Mouse (Mus musculus): ENCODE results near the gene Arrdc4. TPM values are rescaled to one million over a fixed set of nuclear protein-coding genes. Genes with fewer than 3 reads are reported as not detected.

The Arrdc4 gene
- total RNA-seq, 2 experiments from 2014 or later: 5.4 to 7.9 TPM

DNA sequence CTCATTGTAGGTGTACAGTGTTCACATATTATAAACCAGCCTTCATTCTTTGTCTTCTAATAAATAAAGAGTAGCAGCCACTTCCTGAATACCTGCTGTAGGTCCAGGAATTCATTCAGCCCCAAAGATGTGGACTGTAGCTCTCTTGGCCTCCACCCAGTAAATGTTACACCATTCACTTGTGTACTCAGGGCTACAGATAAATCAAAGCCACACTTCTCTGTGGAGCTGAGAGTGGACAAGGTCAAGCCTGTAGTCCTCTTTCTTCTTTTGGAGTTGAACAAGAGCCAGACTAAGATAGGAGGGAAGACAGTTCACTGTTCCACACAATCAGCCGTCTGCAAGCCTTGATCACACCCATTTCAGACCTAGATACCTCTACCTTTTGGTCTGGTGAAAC is 36.1 kb downstream of the Arrdc4 start:
- no peak for ATAC-seq (replicated peaks; ENCODE audit: poor library complexity, severe bottlenecking)

DNA sequence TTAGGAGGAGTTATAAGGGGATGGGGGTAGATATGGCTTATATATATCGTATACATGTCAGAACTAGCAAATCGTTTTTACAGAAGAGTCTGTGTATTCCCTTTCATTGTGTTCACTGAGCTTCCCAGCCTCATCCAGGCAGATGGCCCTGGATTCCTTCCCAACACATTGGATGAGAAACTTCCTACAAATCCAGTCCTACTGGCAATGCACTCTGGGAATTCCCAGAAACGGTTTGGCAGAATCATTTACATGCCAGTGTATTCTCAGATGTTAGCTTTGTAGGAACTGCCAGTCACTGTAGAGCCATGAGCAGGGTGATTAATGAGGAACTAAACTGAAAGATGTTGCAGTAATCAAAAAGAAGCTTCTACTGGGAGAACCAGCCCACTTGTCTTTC is 36.6 kb downstream of the Arrdc4 start:
- ATAC-seq (replicated peaks; ENCODE audit: poor library complexity, severe bottlenecking): no peak

DNA sequence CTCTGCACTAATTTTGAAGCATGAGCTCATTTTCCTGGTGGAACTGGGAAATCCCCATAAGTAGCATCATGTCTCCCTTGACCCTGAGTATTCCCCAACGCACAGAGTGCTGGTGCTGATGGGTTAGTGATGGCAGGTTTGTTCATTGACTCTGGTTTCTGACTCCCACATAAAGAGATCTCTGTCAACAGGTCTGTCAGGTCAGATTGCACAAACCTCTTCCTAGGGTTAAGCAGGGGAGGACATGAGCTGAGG is 39.8 kb downstream of the Arrdc4 start:
- ATAC-seq (replicated peaks; ENCODE audit: poor library complexity, severe bottlenecking): no peak

DNA sequence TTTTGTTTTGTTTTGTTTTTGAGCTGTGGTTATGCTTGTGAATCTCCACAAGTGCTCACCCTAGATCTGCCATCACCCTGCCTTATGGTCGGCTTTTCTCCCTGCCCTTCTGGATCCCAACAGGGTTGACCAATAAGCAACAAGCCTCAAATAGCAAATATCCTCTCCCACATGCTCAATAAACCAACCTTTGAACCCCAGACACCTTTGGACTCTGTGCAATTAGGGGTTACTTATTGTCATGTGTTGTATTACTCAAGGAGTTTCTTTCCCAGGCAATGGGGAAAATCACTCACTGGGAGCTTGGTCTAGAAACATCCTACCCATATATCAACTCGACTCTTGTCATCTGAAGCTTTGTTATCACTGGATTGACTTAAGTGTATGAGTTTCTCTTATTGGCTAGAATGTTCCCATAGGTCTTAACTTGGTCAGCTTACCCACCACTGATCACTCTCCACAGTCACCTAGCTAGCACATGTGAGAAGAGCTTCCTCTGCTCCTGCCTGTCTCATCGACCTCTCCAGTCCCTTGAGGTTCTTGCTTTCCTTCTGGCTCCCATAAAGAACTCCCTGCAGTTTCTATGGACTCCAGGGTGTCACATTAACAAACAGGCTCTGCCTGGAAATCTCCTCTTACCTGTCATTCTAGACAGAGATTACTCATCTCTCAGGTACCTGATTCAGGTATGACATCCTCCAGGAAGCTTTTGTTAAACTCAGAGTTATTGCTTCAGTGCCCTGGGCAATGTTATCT is 40.3 kb downstream of the Arrdc4 start:
- no peak for ATAC-seq (replicated peaks; ENCODE audit: poor library complexity, severe bottlenecking)

DNA sequence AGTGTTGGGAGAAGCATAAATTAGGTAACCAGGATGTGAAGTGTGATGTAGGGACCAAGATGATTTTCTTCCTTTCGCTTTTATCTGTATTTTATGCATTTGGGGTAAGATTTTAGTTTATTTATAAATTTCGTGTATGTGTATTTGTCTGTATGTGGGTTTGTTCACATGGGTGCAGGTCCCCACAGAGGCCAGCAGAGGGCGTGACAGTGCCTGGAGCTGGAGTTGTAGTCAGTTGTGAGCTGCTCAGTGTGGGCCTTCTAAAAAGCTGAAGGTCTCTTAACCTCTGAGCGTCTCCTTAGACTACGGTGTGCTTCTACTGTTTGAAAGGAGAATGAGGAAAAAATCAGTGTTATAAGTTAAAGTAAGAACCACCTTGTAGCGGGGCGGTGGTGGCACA is 43.9 kb downstream of the Arrdc4 start:
- ATAC-seq (replicated peaks; ENCODE audit: poor library complexity, severe bottlenecking): no peak; the same call in 1 of the 2 replicates

DNA sequence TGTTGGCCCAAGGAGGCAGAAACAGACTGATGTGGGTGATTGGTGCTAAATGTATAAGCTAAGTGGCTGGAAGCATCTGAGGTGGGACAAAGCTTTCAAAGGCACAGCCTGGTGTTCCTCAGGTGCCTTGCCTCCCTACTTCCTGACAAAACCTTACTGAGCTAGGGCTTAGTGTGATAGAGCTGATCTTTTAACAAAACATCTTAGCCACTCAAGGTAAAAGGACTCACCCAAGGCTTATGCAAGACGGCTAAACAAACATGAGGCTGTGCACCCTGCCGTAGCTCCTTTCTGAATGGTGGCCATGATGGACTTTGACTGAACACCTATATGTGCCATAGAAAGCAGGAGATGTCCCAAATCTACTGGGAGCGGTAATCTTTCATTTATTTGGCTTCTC is 51.7 kb downstream of the Arrdc4 start:
- ATAC-seq (replicated peaks; ENCODE audit: poor library complexity, severe bottlenecking): no peak

DNA sequence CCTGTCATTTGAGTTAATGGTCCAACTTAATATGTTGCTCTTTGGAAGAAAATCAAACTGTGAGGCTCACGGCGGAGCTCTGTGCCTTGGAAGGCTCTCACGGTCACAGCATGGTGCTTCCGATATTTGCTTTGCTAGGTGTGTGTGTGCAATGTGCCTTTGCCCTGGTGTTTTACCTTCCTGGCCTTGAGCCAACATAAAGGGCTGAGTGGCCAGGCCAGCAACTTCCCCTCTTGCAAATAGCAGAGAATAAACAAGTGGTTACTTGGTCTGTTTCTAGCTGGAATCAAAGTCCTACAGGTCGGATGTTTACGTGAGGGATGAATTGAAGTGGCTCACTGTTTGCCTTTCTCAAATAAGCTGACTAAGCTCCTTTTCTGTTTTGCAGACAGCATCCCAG is 52.1 kb downstream of the Arrdc4 start:
- ATAC-seq (replicated peaks; ENCODE audit: poor library complexity, severe bottlenecking): no peak

DNA sequence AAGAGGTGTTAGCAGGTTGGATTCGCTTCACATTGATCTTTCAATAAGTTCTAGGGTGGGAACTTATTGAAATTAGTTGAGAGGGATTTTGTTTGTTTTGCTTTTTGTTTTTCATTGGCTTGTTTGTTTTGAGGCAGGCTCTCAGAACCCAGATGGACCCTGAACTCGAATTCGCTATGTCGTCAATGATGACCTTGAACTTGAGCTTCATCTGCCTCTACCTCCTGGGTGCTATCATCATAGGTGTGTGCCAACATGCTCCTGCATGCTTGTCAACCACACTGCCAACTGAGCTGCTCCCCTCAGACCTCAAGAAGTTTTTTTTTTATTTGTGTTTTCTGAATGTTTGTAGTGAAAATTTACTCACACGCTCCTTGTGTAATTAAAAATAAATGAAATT is 52.6 kb downstream of the Arrdc4 start:
- no peak for ATAC-seq (replicated peaks; ENCODE audit: poor library complexity, severe bottlenecking)

DNA sequence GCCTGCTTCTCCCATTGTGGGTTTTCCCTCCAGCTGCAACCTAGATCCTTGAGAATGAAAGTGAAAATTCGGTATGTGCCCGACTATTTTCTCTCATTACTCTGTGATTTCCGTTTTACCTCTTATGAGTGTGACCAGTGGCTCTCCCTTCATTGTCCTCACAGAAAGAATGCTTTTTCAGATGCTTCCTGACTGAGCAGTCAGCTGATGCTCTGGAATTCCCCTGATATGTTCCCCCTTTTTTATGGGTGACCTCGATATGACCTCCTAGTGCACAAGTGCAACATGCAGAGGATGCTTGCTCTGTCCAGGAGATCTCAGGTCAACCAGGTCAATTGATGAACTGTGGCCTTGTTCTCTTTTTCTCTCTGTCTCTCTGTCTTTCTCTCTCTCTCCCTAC is 56.3 kb downstream of the Arrdc4 start:
- 0 out of 2 replicates have a peak, but pooled peaks have one; percentile 20 for ATAC-seq (replicated peaks; ENCODE audit: poor library complexity, severe bottlenecking)

DNA sequence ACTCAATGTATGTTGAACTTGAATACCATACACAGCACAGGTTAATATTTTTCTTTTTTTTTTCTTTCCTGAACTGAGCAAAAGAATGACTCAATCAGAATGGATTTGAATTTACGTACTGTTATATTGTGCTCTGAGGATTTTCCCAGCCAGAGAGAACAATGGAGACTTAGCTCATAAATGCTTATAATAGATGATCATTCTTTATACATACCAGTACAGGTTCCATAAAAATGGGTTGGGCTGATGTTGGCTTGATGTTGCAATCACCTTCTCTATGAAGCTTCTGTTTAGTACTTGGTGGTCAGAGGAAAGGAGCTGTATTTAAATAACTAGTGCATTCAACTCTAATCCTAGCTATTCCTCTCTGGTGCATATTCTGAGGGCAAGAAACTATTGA is 57.6 kb downstream of the Arrdc4 start:
- peak; percentile 40; the same call in 1 of the 2 replicates for ATAC-seq (replicated peaks; ENCODE audit: poor library complexity, severe bottlenecking)

DNA sequence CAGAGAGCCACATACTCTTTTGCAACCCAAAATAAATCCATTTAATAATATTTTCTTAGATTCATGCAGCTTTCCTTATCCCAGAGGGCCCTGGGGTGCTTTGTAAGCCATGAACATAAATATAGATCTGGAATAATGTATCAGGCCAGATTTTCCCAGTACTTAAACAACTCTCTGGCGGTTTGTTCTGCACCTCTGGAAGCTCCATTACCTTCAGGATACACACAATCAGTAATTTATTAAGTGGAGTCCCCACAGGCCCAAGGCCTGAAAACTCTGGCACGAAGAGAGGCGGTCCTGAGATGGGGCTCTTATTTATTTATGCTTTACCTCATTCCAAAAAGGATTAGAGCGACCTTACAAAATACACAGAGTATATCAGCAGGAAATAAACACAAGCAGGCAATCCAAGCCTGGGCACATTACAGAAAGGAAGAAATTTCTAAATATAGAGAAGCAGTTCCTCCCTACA is 61.9 kb downstream of the Arrdc4 start:
- no peak for ATAC-seq (replicated peaks; ENCODE audit: poor library complexity, severe bottlenecking)

Data from granulocyte monocyte progenitor cell, adult 5-6 weeks (primary cell).